Mouse (Mus musculus): Measurements from ENCODE around the gene Cdk19. TPM values are rescaled to one million over a fixed set of nuclear protein-coding genes. Genes with fewer than 3 reads are reported as not detected.

Gene Cdk19
- polyA plus RNA-seq, 1 experiment: 0.47 TPM

- TF ChIP-seq GATA1 (IDR thresholded peaks at IDR 0.05; ENCODE audit: low read length): no peak
- H3K9me3 ChIP-seq (ENCODE audit: control insufficient read depth, low read length): no peaks in the 10 kb centered on the region
- no peak overlapping the region for H3K4me3 ChIP-seq (replicated peaks)
- no peaks in the 10 kb centered on the region; the same call in 1 of the 2 replicates for H3K4me1 ChIP-seq (ENCODE audit: control insufficient read depth)
- H3K27me3 ChIP-seq (ENCODE audit: control insufficient read depth): no peaks in the 10 kb centered on the region
- peaks cover 2% of the 10 kb centered on the region; the same call in 1 of the 2 replicates for H3K36me3 ChIP-seq (ENCODE audit: control insufficient read depth)
These were observed 101.4 kb downstream of the Cdk19 start for GRCm38 (mm10) chr10:40440740-40441139.

GRCm38 (mm10) chr10:40442076-40442475, 102.7 kb downstream of the Cdk19 start:
- no peaks in the 10 kb centered on the region for H3K9me3 ChIP-seq (ENCODE audit: control insufficient read depth, low read length)
- H3K27me3 ChIP-seq (ENCODE audit: control insufficient read depth): no peaks in the 10 kb centered on the region
- TF ChIP-seq GATA1 (IDR thresholded peaks at IDR 0.05; ENCODE audit: low read length) (no peak), TAL1 (IDR thresholded peaks at IDR 0.05; ENCODE audit: low read length) (no peak)
- no peaks in the 10 kb centered on the region; the same call in 1 of the 2 replicates for H3K4me1 ChIP-seq (ENCODE audit: control insufficient read depth)
- H3K36me3 ChIP-seq (ENCODE audit: control insufficient read depth): peaks cover 2% of the 10 kb centered on the region; the same call in 1 of the 2 replicates
- no peak overlapping the region for H3K4me3 ChIP-seq (replicated peaks)

- no peak for TF ChIP-seq TAL1 (IDR thresholded peaks at IDR 0.05; ENCODE audit: low read length)
- TF ChIP-seq GATA1 (IDR thresholded peaks at IDR 0.05; ENCODE audit: low read length): no peak
- Histone ChIP-seq H3K36me3 (ENCODE audit: control insufficient read depth) (peaks cover 2% of the 10 kb centered on the region; the same call in 1 of the 2 replicates), H3K27me3 (ENCODE audit: control insufficient read depth) (no peaks in the 10 kb centered on the region), H3K4me1 (ENCODE audit: control insufficient read depth) (peaks cover 2% of the 10 kb centered on the region), H3K9me3 (ENCODE audit: control insufficient read depth, low read length) (no peaks in the 10 kb centered on the region), H3K4me3 (replicated peaks) (no peak overlapping the region)
These were observed 104.0 kb downstream of the Cdk19 start for GRCm38 (mm10) chr10:40443371-40443770.

- TF ChIP-seq TAL1 (IDR thresholded peaks at IDR 0.05; ENCODE audit: low read length) (no peak), GATA1 (IDR thresholded peaks at IDR 0.05; ENCODE audit: low read length) (no peak)
- Histone ChIP-seq H3K9me3 (ENCODE audit: control insufficient read depth, low read length) (no peaks in the 10 kb centered on the region), H3K27me3 (ENCODE audit: control insufficient read depth) (no peaks in the 10 kb centered on the region), H3K4me3 (replicated peaks) (no peak overlapping the region), H3K36me3 (ENCODE audit: control insufficient read depth) (peaks cover 2% of the 10 kb centered on the region; the same call in 1 of the 2 replicates), H3K4me1 (ENCODE audit: control insufficient read depth) (peaks cover 2% of the 10 kb centered on the region)
These were observed 104.5 kb downstream of the Cdk19 start for GRCm38 (mm10) chr10:40443806-40444357.

GRCm38 (mm10) chr10:40444586-40444985, 105.2 kb downstream of the Cdk19 start:
- Histone ChIP-seq H3K9me3 (ENCODE audit: control insufficient read depth, low read length) (no peaks in the 10 kb centered on the region), H3K4me3 (replicated peaks) (no peak overlapping the region), H3K36me3 (ENCODE audit: control insufficient read depth) (peaks cover 2% of the 10 kb centered on the region; the same call in 1 of the 2 replicates), H3K27me3 (ENCODE audit: control insufficient read depth) (no peaks in the 10 kb centered on the region), H3K4me1 (ENCODE audit: control insufficient read depth) (peaks cover 3% of the 10 kb centered on the region)
- TF ChIP-seq TAL1 (IDR thresholded peaks at IDR 0.05; ENCODE audit: low read length) (no peak), GATA1 (IDR thresholded peaks at IDR 0.05; ENCODE audit: low read length) (no peak)

- Histone ChIP-seq H3K4me3 (replicated peaks) (no peak overlapping the region), H3K9me3 (ENCODE audit: control insufficient read depth, low read length) (no peaks in the 10 kb centered on the region), H3K4me1 (ENCODE audit: control insufficient read depth) (peaks cover 6% of the 10 kb centered on the region), H3K36me3 (ENCODE audit: control insufficient read depth) (no peaks in the 10 kb centered on the region), H3K27me3 (ENCODE audit: control insufficient read depth) (no peaks in the 10 kb centered on the region)
- TF ChIP-seq GATA1 (IDR thresholded peaks at IDR 0.05; ENCODE audit: low read length): no peak
- no peak for TF ChIP-seq TAL1 (IDR thresholded peaks at IDR 0.05; ENCODE audit: low read length)
These were observed 106.8 kb downstream of the Cdk19 start for GRCm38 (mm10) chr10:40446088-40446604.

GRCm38 (mm10) chr10:40446630-40447029, 107.3 kb downstream of the Cdk19 start:
- Histone ChIP-seq H3K4me1 (ENCODE audit: control insufficient read depth) (peaks cover 11% of the 10 kb centered on the region), H3K36me3 (ENCODE audit: control insufficient read depth) (no peaks in the 10 kb centered on the region), H3K9me3 (ENCODE audit: control insufficient read depth, low read length) (no peaks in the 10 kb centered on the region), H3K4me3 (replicated peaks) (no peak overlapping the region), H3K27me3 (ENCODE audit: control insufficient read depth) (no peaks in the 10 kb centered on the region)
- TF ChIP-seq TAL1 (IDR thresholded peaks at IDR 0.05; ENCODE audit: low read length) (no peak), GATA1 (IDR thresholded peaks at IDR 0.05; ENCODE audit: low read length) (no peak)

GRCm38 (mm10) chr10:40447295-40447694, 107.9 kb downstream of the Cdk19 start:
- no peaks in the 10 kb centered on the region for H3K9me3 ChIP-seq (ENCODE audit: control insufficient read depth, low read length)

GRCm38 (mm10) chr10:40447921-40448320, 108.6 kb downstream of the Cdk19 start:
- Histone ChIP-seq H3K36me3 (ENCODE audit: control insufficient read depth) (no peaks in the 10 kb centered on the region), H3K9me3 (ENCODE audit: control insufficient read depth, low read length) (no peaks in the 10 kb centered on the region), H3K27me3 (ENCODE audit: control insufficient read depth) (no peaks in the 10 kb centered on the region), H3K4me1 (ENCODE audit: control insufficient read depth) (peaks cover 18% of the 10 kb centered on the region), H3K4me3 (replicated peaks) (no peak overlapping the region)
- no peak for TF ChIP-seq TAL1 (IDR thresholded peaks at IDR 0.05; ENCODE audit: low read length)
- TF ChIP-seq GATA1 (IDR thresholded peaks at IDR 0.05; ENCODE audit: low read length): no peak

More at GRCm38 (mm10) chr10:40447295-40447694, 107.9 kb downstream of the Cdk19 start:
- no peaks in the 10 kb centered on the region for H3K27me3 ChIP-seq (ENCODE audit: control insufficient read depth)
- no peaks in the 10 kb centered on the region for H3K36me3 ChIP-seq (ENCODE audit: control insufficient read depth)
- H3K4me1 ChIP-seq (ENCODE audit: control insufficient read depth): peaks cover 17% of the 10 kb centered on the region
- TF ChIP-seq TAL1 (IDR thresholded peaks at IDR 0.05; ENCODE audit: low read length) (no peak), GATA1 (IDR thresholded peaks at IDR 0.05; ENCODE audit: low read length) (no peak)
- no peak overlapping the region for H3K4me3 ChIP-seq (replicated peaks)

All from erythroblast, embryonic 14.5 days (primary cell).